Mouse (Mus musculus) splenic B cell, adult 2 months (primary cell): Measurements from ENCODE around the gene Cd86.

Source experiments
- DNase-seq: peaks from one replicate; pipeline ENCODE4 v3.0.0-alpha.2; 2011; ENCODE audit warnings: low read depth, low spot score
- H3K27me3 ChIP-seq: 2 replicates; pipeline ENCODE4 v1.6.1; 2012; ENCODE audit warnings: mild to moderate bottlenecking, low read length, moderate library complexity, mixed read lengths; ENCODE audit not compliant: control insufficient read depth, poor library complexity, insufficient read depth, severe bottlenecking
- H3K36me3 ChIP-seq: 2 replicates; pipeline ENCODE4 v1.6.1; 2012; ENCODE audit warnings: mild to moderate bottlenecking, low read length, moderate library complexity, mixed read lengths; ENCODE audit not compliant: control insufficient read depth, poor library complexity, insufficient read depth, severe bottlenecking

The Cd86 gene

DNA sequence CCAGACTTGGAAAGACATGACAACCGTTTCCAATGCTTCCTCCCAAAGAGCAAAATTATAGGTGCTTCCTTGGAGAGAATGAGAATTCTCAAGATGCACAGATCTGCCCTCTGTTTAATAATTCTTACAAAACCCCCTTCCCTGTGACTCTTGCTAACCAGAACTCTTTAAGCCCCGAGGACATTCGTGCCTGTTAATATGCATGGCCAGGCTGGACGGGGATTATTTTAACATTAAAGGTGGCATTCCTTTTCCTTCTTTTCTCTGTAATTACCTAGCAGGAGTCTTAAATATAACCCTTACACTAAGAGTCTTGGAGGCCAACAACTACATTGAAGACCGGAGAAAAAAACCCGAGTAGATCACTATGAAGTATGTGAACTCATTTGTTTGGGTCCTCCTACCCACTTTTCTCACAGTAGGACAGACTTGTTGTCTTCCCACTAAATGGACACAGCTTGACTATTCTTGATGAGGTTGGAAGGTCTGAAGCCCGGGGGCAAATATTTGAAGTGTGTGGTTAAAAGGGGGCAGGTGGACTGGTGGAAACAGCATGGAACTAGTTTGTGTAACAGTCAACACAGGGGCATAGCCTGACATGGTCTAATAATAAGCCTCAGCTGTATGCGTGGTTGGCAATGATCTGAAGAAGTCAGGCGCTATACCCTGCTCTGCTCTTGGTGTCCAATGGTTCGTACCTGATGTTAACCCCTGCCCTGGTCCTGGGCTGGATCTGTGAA, 69.0 kb downstream of the Cd86 start:
- DNase-seq: no peak
- Histone ChIP-seq H3K27me3 (no peaks in the 10 kb centered on the region), H3K36me3 (no peaks in the 10 kb centered on the region)

- Histone ChIP-seq H3K27me3 (no peaks in the 10 kb centered on the region), H3K36me3 (no peaks in the 10 kb centered on the region)
- DNase-seq: no peak
These were observed 76.0 kb downstream of the Cd86 start for GRCm38 (mm10) chr16:36589898-36590297.

GRCm38 (mm10) chr16:36587971-36588370, 77.9 kb downstream of the Cd86 start:
- H3K36me3 ChIP-seq: no peaks in the 10 kb centered on the region
- DNase-seq: peak; percentile 54
- H3K27me3 ChIP-seq: no peaks in the 10 kb centered on the region

DNA sequence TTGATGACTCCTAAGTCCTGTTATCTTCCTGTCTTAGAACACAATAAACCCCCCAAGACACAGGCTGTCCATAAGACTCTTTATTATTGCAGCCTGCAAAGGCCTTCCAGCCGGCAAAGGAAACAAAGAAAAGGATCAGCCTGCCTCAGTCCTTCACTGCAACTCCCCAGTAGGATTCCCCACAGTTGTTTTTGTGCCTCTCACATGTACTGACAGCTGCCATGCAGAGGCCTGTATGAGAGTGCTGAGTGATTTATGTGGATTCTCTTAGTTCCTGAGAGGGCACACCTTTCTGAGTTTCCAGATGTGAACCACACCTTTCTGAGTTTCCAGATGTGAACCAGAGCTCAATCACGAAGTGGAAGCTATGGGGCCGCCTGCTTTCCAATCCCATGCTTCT, 83.8 kb downstream of the Cd86 start:
- Histone ChIP-seq H3K27me3 (no peaks in the 10 kb centered on the region), H3K36me3 (no peaks in the 10 kb centered on the region)
- DNase-seq: no peak

- no peaks in the 10 kb centered on the region for H3K36me3 ChIP-seq
- no peaks in the 10 kb centered on the region for H3K27me3 ChIP-seq
- no peak for DNase-seq
These were observed 93.9 kb downstream of the Cd86 start for GRCm38 (mm10) chr16:36571942-36572341.

- DNase-seq: no peak
- Histone ChIP-seq H3K36me3 (no peaks in the 10 kb centered on the region), H3K27me3 (no peaks in the 10 kb centered on the region)
These were observed 104.2 kb downstream of the Cd86 start, which contains the start of gene Casr for GRCm38 (mm10) chr16:36561386-36562338. Gene Casr, minus strand, starts transcription at chr16:36562141.

DNA sequence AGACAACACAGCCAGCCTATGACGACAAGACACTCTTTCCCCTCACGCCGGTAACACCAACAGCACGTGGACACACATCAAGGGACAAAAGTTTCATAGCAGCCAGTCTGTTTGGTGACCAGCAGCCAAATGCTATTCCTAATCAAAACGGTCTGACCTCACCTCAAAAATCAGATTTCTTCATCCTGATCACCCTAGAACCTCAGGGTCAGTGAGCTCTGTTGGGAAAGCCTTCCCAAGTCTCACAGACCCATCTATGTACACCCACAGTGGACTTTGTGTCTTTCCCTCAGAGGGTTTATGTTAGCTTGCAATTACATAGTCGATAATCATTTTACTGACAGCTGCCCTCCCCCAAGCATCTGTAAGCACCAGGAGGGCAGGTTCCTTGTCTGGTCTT, 106.3 kb downstream of the Cd86 start:
- Histone ChIP-seq H3K27me3 (no peaks in the 10 kb centered on the region), H3K36me3 (no peaks in the 10 kb centered on the region)
- DNase-seq: no peak

GRCm38 (mm10) chr16:36555672-36556165, 110.2 kb downstream of the Cd86 start:
- DNase-seq: no peak
- H3K36me3 ChIP-seq: no peaks in the 10 kb centered on the region
- no peaks in the 10 kb centered on the region for H3K27me3 ChIP-seq
